Mouse (Mus musculus) kidney, postnatal 0 days (tissue): Measurements from ENCODE around the gene C2. TPM values are rescaled to one million over a fixed set of nuclear protein-coding genes. Genes with fewer than 3 reads are reported as not detected.
A peak's percentile ranks its signal among the peaks of the same experiment; 100 is the strongest.

Experiments
- ATAC-seq: fragments of 200-750 bp; cut with Nextera tagmentation; replicated peaks from 2 replicates; pipeline ENCODE4 v1.8.0; 2017; ENCODE audit warnings: low read depth, moderate number of reproducible peaks, moderate TSS enrichment, moderate library complexity; ENCODE audit not compliant: low FRiP score
- DNase-seq: peaks from one replicate; pipeline ENCODE4 v3.0.0-alpha.2; 2016; ENCODE audit warnings: low spot score
- H3K27ac ChIP-seq: fragments of 300-500 bp; sonication (generic); 2 replicates; pipeline ENCODE4 v1.5.1; 2014; ENCODE audit warnings: mild to moderate bottlenecking
- H3K27me3 ChIP-seq: fragments of 300-500 bp; sonication (generic); 2 replicates; pipeline ENCODE4 v1.6.1; 2014; ENCODE audit warnings: low read length, mixed read lengths; ENCODE audit not compliant: insufficient read depth
- H3K36me3 ChIP-seq: fragments of 300-500 bp; sonication (generic); 2 replicates; pipeline ENCODE4 v1.6.1; 2014; ENCODE audit warnings: low read length, mixed read lengths; ENCODE audit not compliant: insufficient read depth
- H3K4me1 ChIP-seq: fragments of 300-500 bp; sonication (generic); replicated peaks from 2 replicates; pipeline ENCODE4 v1.6.1; 2014; ENCODE audit warnings: antibody characterized with exemption, low read length, mixed read lengths; ENCODE audit not compliant: insufficient read depth
- H3K4me2 ChIP-seq: fragments of 300-500 bp; sonication (generic); 2 replicates; pipeline ENCODE4 v1.6.1; 2014; ENCODE audit warnings: mild to moderate bottlenecking, low read length, moderate library complexity, mixed read lengths
- H3K4me3 ChIP-seq: fragments of 300-500 bp; sonication (generic); replicated peaks from 2 replicates; pipeline ENCODE4 v1.5.1; 2014; ENCODE audit warnings: low read depth, low read length
- H3K9ac ChIP-seq: fragments of 300-500 bp; sonication (generic); 2 replicates; pipeline ENCODE4 v1.6.1; 2014; ENCODE audit warnings: low read depth, low read length
- H3K9me3 ChIP-seq: fragments of 300-500 bp; sonication (generic); replicated peaks from 2 replicates; pipeline ENCODE4 v1.6.1; 2016; ENCODE audit warnings: low read length, inconsistent platforms, mixed read lengths
- CTCF ChIP-seq: IDR thresholded peaks from 2 replicates; pipeline ENCODE4 v1.5.1; 2016; ENCODE audit warnings: antibody characterized with exemption, low read depth, mild to moderate bottlenecking, moderate library complexity
- WGBS: fragments of 180-500 bp; shearing (Covaris S2); extraction: QIAGEN DNeasy Blood & Tissue Kit; methylation state at CpG from one replicate; pipeline ENCODE4 v1.1.7; 2014; 5-methylcytosine and 5-hydroxymethylcytosine counted together
- polyA plus RNA-seq: library from polyadenylated mRNA; unstranded; fragments of >200 nt; fragmentation: Nextera tagmentation; extraction: Ambion mirVana; gene quantifications from 2 replicates; pipeline ENCODE4 v1.2.1, GENCODE M21; 2015

C2 gene
- polyA plus RNA-seq, 1 experiment from 2014 or later, result 7.4 TPM

DNA sequence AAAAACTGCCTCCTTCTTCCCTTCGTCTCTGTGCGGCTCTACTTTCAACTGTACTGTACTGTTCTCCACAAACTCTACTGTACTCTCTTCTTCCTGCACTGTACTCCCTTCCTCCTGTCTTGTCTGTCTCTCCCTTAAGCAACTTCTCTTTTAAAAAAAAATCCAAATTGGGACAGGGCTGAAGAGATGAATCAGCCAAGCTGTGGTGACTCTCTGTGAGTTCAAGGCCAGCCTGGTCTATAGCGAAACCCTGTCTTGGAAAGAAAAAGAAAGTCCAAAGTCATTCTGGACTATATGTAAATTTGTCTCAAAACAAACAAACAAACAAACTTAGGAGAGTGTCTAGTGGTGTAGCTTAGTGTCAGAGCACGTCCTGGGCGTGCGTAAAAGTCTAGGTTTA, 23.7 kb downstream of the C2 start:
- H3K27me3 ChIP-seq, result no peaks in the 10 kb centered on the region
- no peaks in the 10 kb centered on the region for H3K4me1 ChIP-seq
- no peak for TF ChIP-seq CTCF
- WGBS, result 87% methylated on average over 6 of the region's 6 CpGs
- H3K9ac ChIP-seq, result no peak overlapping the region
- no peak for DNase-seq
- no peak overlapping the region for H3K4me3 ChIP-seq
- no peaks in the 10 kb centered on the region for H3K9me3 ChIP-seq
- no peak for ATAC-seq
- H3K4me2 ChIP-seq, result no peak overlapping the region
- no peaks in the 10 kb centered on the region for H3K36me3 ChIP-seq
- H3K27ac ChIP-seq, result no peak overlapping the region

DNA sequence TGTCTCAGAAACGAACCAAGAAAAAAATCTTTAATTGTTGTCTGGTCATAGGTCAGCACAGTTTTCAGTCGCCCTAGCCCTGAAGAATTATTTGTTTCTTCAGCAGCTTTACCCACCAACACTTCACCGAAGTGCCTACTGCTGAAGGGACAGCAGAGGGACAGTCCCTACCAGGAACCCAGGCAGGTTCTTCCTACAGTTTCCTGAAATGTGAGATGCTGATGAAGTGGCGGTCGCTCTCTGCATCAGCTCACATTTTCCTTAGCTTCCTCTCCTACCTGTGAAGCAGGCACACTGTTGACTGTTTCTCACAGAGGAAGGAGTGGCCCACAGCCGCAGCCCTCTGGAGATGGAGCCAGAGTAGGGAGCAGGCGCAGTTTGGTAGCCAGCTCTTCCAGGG, 32.1 kb downstream of the C2 start:
- 0 out of 2 replicates have a peak, but pooled peaks cover 10% of the 10 kb centered on the region for H3K4me1 ChIP-seq
- no peak overlapping the region for H3K27ac ChIP-seq
- WGBS, result 46% methylated on average over 7 of the region's 7 CpGs
- DNase-seq (no peak), ATAC-seq (no peak)
- no peaks in the 10 kb centered on the region for H3K27me3 ChIP-seq
- no peaks in the 10 kb centered on the region for H3K9me3 ChIP-seq
- no peak overlapping the region for H3K4me3 ChIP-seq
- H3K36me3 ChIP-seq, result no peaks in the 10 kb centered on the region
- no peak overlapping the region for H3K4me2 ChIP-seq
- no peak overlapping the region for H3K9ac ChIP-seq
- TF ChIP-seq CTCF, result no peak

DNA sequence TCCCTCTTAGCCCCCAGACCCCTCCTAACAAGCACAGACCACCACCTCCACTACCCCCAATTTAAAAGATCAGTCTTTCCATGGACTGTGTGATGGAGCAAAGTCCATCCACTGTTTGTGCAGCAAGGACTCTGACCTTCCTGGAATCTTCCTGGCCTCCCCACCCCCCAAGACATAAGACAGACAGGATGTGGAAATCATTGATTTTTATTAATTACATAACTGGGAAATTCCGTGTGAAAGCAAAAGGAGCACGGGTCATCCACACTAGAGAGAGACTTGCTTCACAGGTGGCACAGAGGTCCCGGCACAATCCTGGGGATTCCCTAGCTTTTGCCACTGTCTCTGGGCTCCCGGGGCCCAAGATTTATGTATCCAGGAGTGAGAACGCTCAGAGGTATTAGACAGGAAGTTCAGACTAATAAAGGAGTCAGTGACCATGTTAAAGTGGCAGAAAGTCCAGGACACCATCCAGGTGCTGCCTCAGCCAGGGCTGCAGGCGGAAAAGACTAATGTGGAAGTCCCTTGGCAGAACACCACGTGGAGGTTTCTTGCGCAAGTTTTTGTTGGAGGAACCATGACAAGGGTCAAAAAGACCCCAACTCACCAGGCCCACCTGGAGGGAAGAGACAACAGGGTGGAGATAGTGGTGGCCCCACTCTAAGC, 35.5 kb downstream of the C2 start, which contains the start of gene Cfb:
Cfb (minus strand) TSS at position 103 of the 666 bp plus-strand sequence.
- no peak for TF ChIP-seq CTCF
- H3K27me3 ChIP-seq, result no peaks in the 10 kb centered on the region
- H3K9me3 ChIP-seq, result no peaks in the 10 kb centered on the region
- peak within 1 kb of the TSS; percentile 64 for H3K27ac ChIP-seq
- 0 out of 2 replicates have a peak, but pooled peaks cover 10% of the 10 kb centered on the region for H3K4me1 ChIP-seq
- ATAC-seq, result peak; percentile 69; the same call in 1 of the 2 replicates
- DNase-seq, result no peak
- no peak within 1 kb of the TSS for H3K4me3 ChIP-seq
- H3K4me2 ChIP-seq, result peak within 1 kb of the TSS; percentile 8
- WGBS, result 23% methylated on average over 8 of the region's 8 CpGs
- H3K36me3 ChIP-seq, result no peaks in the 10 kb centered on the region
- H3K9ac ChIP-seq, result no peak within 1 kb of the TSS

DNA sequence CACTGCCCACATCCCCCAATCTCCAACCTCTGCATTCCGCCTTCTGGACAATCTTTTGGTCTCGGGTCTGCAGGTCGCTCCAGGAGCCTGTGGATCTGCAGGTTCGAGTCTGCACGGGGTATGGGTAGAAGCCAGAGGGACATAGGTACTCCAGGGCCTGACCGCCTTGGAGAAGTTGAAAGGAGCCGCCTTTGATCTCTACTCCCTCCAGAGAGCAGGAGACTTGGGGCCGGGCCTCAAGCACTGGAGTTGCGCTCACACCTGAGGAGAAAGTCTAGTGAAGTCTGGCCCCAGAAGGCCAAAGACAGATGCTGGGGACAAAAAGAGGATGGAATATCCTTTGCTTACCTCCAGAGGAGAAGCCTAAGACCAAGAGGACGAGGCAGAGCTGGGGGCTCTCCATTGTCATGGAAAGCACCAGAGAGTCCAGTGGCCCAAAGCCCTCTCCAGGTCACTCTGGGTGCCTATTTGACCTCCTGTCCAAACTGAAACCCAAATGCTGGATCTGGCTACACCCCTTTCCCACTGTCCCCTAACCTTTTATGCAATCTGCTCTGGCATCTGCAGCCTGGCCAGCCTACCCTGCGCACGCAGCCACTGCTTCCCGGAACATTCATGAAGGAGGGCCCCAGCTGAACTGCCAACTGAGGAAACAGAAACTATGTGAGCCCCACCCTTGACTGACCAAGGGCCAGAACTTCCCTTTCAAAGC, 36.2 kb downstream of the C2 start:
- no peak overlapping the region for H3K4me3 ChIP-seq
- ATAC-seq (peak; percentile 49; the same call in 1 of the 2 replicates), DNase-seq (no peak)
- H3K27me3 ChIP-seq, result no peaks in the 10 kb centered on the region
- peak overlapping the region; percentile 8 for H3K4me2 ChIP-seq
- 57% methylated on average over 13 of the region's 13 CpGs for WGBS
- H3K4me1 ChIP-seq, result 0 out of 2 replicates have a peak, but pooled peaks cover 10% of the 10 kb centered on the region
- H3K27ac ChIP-seq, result peak overlapping the region; percentile 64
- no peak overlapping the region for H3K9ac ChIP-seq
- 0 out of 2 replicates have a peak, but pooled peaks cover 1% of the 10 kb centered on the region for H3K36me3 ChIP-seq
- H3K9me3 ChIP-seq, result no peaks in the 10 kb centered on the region
- TF ChIP-seq CTCF, result no peak

DNA sequence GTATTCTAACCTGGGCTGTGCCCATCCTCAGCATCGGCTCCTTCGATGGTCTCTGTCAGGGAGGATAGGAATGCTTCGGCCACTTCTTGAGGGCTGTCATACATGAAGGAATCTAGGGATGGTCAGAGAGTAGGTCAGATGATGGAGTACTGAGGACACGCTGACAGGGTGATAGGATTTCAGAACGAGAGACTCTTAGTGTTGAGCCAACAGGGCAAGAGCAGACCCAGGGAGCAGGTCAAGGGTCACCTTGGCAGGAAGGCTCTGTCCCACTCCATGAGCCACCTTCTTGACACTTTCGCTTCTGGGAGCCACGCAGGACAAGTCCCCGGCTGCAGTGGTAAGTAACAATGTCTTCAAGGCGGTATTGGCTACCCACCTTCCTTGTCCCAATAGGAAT, 37.6 kb downstream of the C2 start:
- no peak overlapping the region for H3K4me3 ChIP-seq
- no peak overlapping the region for H3K9ac ChIP-seq
- ATAC-seq (no peak), DNase-seq (no peak)
- H3K27me3 ChIP-seq, result no peaks in the 10 kb centered on the region
- 0 out of 2 replicates have a peak, but pooled peaks cover 10% of the 10 kb centered on the region for H3K4me1 ChIP-seq
- 82% methylated on average over 9 of the region's 9 CpGs for WGBS
- no peak overlapping the region for H3K27ac ChIP-seq
- no peak overlapping the region for H3K4me2 ChIP-seq
- TF ChIP-seq CTCF, result no peak
- H3K9me3 ChIP-seq, result no peaks in the 10 kb centered on the region
- H3K36me3 ChIP-seq, result peaks cover 9% of the 10 kb centered on the region; the same call in 1 of the 2 replicates

DNA sequence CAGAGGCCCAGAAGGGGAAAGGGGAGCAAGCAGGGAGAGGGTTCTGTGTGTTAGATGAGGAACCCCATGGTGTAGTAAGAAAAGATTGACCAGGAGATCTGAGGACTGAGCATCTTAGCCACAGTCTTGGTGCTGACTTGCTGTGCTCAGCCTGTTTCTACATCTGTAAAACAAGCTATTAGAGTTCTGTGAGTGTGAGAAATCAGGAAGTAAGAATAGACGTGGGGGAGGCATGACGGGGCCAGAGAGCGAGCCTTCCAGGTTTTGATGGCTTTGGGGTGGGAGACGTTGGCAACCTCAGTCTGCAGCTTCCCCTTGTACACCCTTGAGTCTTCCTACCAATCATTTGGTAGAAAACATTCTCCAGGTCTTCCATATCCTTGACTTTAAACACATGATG, 39.4 kb downstream of the C2 start:
- WGBS, result 66% methylated on average over 4 of the region's 4 CpGs
- no peak for TF ChIP-seq CTCF

More for the DNA sequence above, 39.4 kb downstream of the C2 start:
- no peak for DNase-seq
- H3K36me3 ChIP-seq, result peaks cover 21% of the 10 kb centered on the region
- no peak overlapping the region for H3K27ac ChIP-seq
- H3K4me2 ChIP-seq, result no peak overlapping the region
- ATAC-seq, result no peak
- no peak overlapping the region for H3K4me3 ChIP-seq
- no peaks in the 10 kb centered on the region for H3K27me3 ChIP-seq
- no peak overlapping the region for H3K9ac ChIP-seq
- H3K9me3 ChIP-seq, result no peaks in the 10 kb centered on the region
- H3K4me1 ChIP-seq, result 0 out of 2 replicates have a peak, but pooled peaks cover 10% of the 10 kb centered on the region
